Mouse (Mus musculus) CH12.LX (cell line): Measurements from ENCODE around the gene Vps26a.

Experiments used
- CTCF ChIP-seq, 2 experiments: IDR thresholded peaks in 1 of 2; conservative IDR thresholded peaks in 1 of 2; 2 replicates each; pipeline ENCODE4 v1.5.1; 2011 to 2012; ENCODE audit warnings: low read depth in 2 of 2, low read length in 2 of 2, improper control_type of control experiment in 1 of 2, inconsistent platforms in 1 of 2, mild to moderate bottlenecking in 1 of 2, moderate library complexity in 1 of 2
- E2F4 ChIP-seq: IDR thresholded peaks from 2 replicates; pipeline ENCODE4 v1.6.1; 2011; ENCODE audit warnings: low read depth, low read length, improper control_type of control experiment; ENCODE audit not compliant: insufficient replicate concordance
- GABPA ChIP-seq: IDR thresholded peaks from 2 replicates; pipeline ENCODE4 v1.6.1; 2012; ENCODE audit warnings: low read depth, low read length, improper control_type of control experiment, inconsistent platforms; ENCODE audit not compliant: insufficient replicate concordance
- NRF1 ChIP-seq: IDR thresholded peaks from 2 replicates; pipeline ENCODE4 v1.6.1; 2014; ENCODE audit warnings: low read depth, mild to moderate bottlenecking, inconsistent platforms, low read length, improper control_type of control experiment, moderate library complexity
- POLR2A ChIP-seq: IDR thresholded peaks from 2 replicates; pipeline ENCODE4 v1.6.1; 2011; ENCODE audit warnings: low read depth, mild to moderate bottlenecking, improper control_type of control experiment, low read length
- ZC3H11A ChIP-seq: IDR thresholded peaks from 2 replicates; pipeline ENCODE4 v1.6.1; 2012; ENCODE audit warnings: low read depth, mild to moderate bottlenecking, inconsistent platforms, low read length, improper control_type of control experiment

GRCm38 (mm10) chr10:62425081-62425871 is 61.3 kb downstream of the Vps26a start:
- TF ChIP-seq NRF1 (no peak), POLR2A (no peak), GABPA (no peak), E2F4 (no peak), CTCF (conservative IDR thresholded peaks at IDR 0.05 in 1 of 2, IDR thresholded peaks at IDR 0.05 in 1 of 2; ENCODE audit: low read depth in 2 of 2, low read length in 2 of 2) (no peak), ZC3H11A (no peak)
